Mouse (Mus musculus) thymus, adult 2 months (tissue): ENCODE results near the gene Igsf11. TPM values are rescaled to one million over a fixed set of nuclear protein-coding genes. Genes with fewer than 3 reads are reported as not detected.

Experiments used
- DNase-seq: peaks from one replicate; pipeline ENCODE4 v3.0.0; 2021
- H3K27ac ChIP-seq: fragments of 200-500 bp; 2 replicates; pipeline ENCODE4 v1.5.1; 2012; ENCODE audit warnings: low read length, control low read depth; ENCODE audit not compliant: control insufficient read depth, insufficient read depth
- H3K27me3 ChIP-seq: fragments of 200-500 bp; 2 replicates; pipeline ENCODE4 v1.6.1; 2012; ENCODE audit warnings: mild to moderate bottlenecking, low read length, moderate library complexity, mixed read lengths; ENCODE audit not compliant: control insufficient read depth, insufficient read depth
- H3K36me3 ChIP-seq: fragments of 200-500 bp; 2 replicates; pipeline ENCODE4 v1.6.1; 2012; ENCODE audit warnings: mild to moderate bottlenecking, low read length, moderate library complexity; ENCODE audit not compliant: control insufficient read depth, insufficient read depth
- H3K4me1 ChIP-seq: fragments of 200-500 bp; replicated peaks from 2 replicates; pipeline ENCODE4 v1.6.1; 2012; ENCODE audit warnings: low read length; ENCODE audit not compliant: control insufficient read depth, insufficient read depth
- H3K4me3 ChIP-seq: fragments of 200-500 bp; 2 replicates; pipeline ENCODE4 v1.5.1; 2012; ENCODE audit warnings: mild to moderate bottlenecking, low read length, control low read depth, moderate library complexity; ENCODE audit not compliant: control insufficient read depth, insufficient read depth
- CTCF ChIP-seq: fragments of 200-500 bp; IDR thresholded peaks from 2 replicates; pipeline ENCODE4 v1.5.1; 2012; ENCODE audit warnings: mild to moderate bottlenecking, control low read depth, low read length, moderate library complexity, borderline replicate concordance; ENCODE audit not compliant: control insufficient read depth, poor library complexity, insufficient read depth; ENCODE audit errors: extremely low read depth
- POLR2A ChIP-seq: fragments of 200-500 bp; IDR thresholded peaks from 2 replicates; pipeline ENCODE4 v1.6.1; 2012; ENCODE audit warnings: mild to moderate bottlenecking, low read length, control low read depth, moderate library complexity; ENCODE audit not compliant: control insufficient read depth, poor library complexity, insufficient read depth; ENCODE audit errors: extremely low read depth
- WGBS: fragments of 180-500 bp; shearing (Covaris S2); methylation state at CpG from one replicate; pipeline ENCODE4 v1.1.7; 2018; 5-methylcytosine and 5-hydroxymethylcytosine counted together
- polyA plus RNA-seq: library from polyadenylated mRNA; depleted of rRNA; stranded (reverse); fragments of >200 nt; gene quantifications from 2 replicates; pipeline ENCODE4 v1.2.3, GENCODE M21; 2012

Igsf11 gene
- polyA plus RNA-seq, 1 experiment: 0.09 TPM

GRCm38 (mm10) chr16:38955296-38955695 is 62.8 kb downstream of the Igsf11 start:
- WGBS: 90% methylated on average over 5 of the region's 5 CpGs
- no peak for DNase-seq
- no peaks in the 10 kb centered on the region for H3K36me3 ChIP-seq
- H3K4me3 ChIP-seq: no peak overlapping the region
- H3K4me1 ChIP-seq: no peaks in the 10 kb centered on the region
- no peak for TF ChIP-seq CTCF
- no peak for TF ChIP-seq POLR2A
- no peaks in the 10 kb centered on the region for H3K27me3 ChIP-seq
- no peak overlapping the region for H3K27ac ChIP-seq

- Histone ChIP-seq H3K4me1 (no peaks in the 10 kb centered on the region), H3K27ac (no peak overlapping the region), H3K27me3 (no peaks in the 10 kb centered on the region), H3K4me3 (no peak overlapping the region), H3K36me3 (no peaks in the 10 kb centered on the region)
- TF ChIP-seq CTCF (no peak), POLR2A (no peak)
- DNase-seq: no peak
- 82% methylated on average over 9 of the region's 9 CpGs for WGBS
Observed at GRCm38 (mm10) chr16:38958801-38959200, 66.3 kb downstream of the Igsf11 start.

GRCm38 (mm10) chr16:38960550-38960949 is 68.1 kb downstream of the Igsf11 start:
- WGBS: 88% methylated on average over 8 of the region's 8 CpGs
- Histone ChIP-seq H3K4me1 (no peaks in the 10 kb centered on the region), H3K4me3 (no peak overlapping the region), H3K27me3 (no peaks in the 10 kb centered on the region), H3K27ac (no peak overlapping the region), H3K36me3 (no peaks in the 10 kb centered on the region)
- no peak for DNase-seq
- no peak for TF ChIP-seq CTCF

DNA sequence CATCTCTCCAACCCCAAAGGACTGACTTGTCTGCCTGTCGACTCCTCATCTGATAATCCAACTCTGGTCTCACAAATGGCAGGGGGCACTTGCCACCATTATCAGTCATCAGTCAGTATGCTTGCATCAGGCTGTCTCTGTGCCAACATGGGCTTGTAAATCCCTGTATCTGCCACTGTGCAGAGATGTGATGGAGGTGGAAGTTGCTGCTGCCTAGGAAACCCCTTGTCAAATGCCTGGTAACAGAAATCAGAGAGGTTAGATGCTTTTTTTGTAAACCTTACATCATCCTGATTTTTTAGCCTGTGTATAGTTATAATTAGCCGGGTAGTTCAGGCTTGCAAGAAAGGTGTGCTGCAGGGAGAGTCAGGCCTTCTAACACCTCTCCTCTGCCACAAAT is 69.4 kb downstream of the Igsf11 start:
- TF ChIP-seq POLR2A (no peak), CTCF (no peak)
- WGBS: 93% methylated on average over 2 of the region's 2 CpGs
- Histone ChIP-seq H3K27ac (no peak overlapping the region), H3K36me3 (no peaks in the 10 kb centered on the region), H3K4me3 (no peak overlapping the region), H3K4me1 (no peaks in the 10 kb centered on the region), H3K27me3 (no peaks in the 10 kb centered on the region)
- no peak for DNase-seq

GRCm38 (mm10) chr16:38962695-38963094 is 70.2 kb downstream of the Igsf11 start:
- 77% methylated on average over 9 of the region's 9 CpGs for WGBS
- H3K4me1 ChIP-seq: no peaks in the 10 kb centered on the region

GRCm38 (mm10) chr16:38967026-38967425 is 74.6 kb downstream of the Igsf11 start:
- no peaks in the 10 kb centered on the region for H3K4me1 ChIP-seq
- no peak for TF ChIP-seq CTCF
- no peak for TF ChIP-seq POLR2A
- H3K36me3 ChIP-seq: no peaks in the 10 kb centered on the region
- DNase-seq: no peak
- WGBS: 93% methylated on average over 10 of the region's 10 CpGs
- H3K4me3 ChIP-seq: no peak overlapping the region
- no peak overlapping the region for H3K27ac ChIP-seq
- H3K27me3 ChIP-seq: no peaks in the 10 kb centered on the region

More at GRCm38 (mm10) chr16:38962695-38963094, 70.2 kb downstream of the Igsf11 start:
- Histone ChIP-seq H3K36me3 (no peaks in the 10 kb centered on the region), H3K27me3 (no peaks in the 10 kb centered on the region), H3K27ac (no peak overlapping the region), H3K4me3 (no peak overlapping the region)
- TF ChIP-seq POLR2A (no peak), CTCF (no peak)
- DNase-seq: no peak

DNA sequence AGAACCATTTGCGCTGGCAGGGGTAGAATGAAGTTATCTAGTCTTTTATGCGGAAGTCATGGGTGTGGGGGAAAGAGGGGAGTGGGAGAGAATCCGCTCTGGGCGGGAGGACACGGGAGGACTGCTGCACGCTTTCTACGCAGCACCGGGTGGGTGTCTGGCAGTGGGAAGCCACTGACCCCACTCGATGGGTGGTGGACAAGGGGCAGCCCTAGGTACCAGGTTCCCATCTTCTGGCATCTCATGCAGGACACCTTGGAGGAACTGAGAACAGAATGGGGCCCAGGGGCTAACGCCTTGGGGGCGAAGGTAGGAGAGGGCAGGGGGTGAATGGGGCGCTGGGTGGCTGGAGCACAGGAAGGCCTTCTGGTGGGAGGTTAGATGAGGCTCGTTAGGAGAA is 83.7 kb downstream of the Igsf11 start:
- DNase-seq: no peak
- WGBS: 87% methylated on average over 13 of the region's 13 CpGs

DNA sequence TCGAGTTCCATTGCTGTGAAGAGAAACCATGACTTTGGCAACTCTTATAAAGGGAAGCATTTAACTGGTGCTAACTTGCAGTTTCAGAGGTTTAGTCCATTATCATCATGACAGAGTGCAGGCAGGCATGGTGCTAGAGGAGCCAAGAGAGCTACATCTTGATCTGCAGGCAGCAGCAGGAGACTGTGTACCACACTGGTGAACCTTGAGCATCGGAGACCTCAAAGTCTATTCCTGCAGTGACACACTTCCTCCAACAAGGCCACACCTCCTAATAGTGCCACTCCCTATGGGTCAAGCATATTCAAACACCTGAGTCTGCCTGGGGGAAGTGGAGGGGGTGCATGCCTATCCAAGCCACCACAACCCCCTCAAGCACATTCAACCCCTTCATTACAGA is 86.1 kb downstream of the Igsf11 start:
- Histone ChIP-seq H3K4me1 (no peaks in the 10 kb centered on the region), H3K27me3 (no peaks in the 10 kb centered on the region), H3K36me3 (no peaks in the 10 kb centered on the region), H3K27ac (no peak overlapping the region), H3K4me3 (no peak overlapping the region)
- no peak for DNase-seq
- TF ChIP-seq POLR2A (no peak), CTCF (no peak)
- 87% methylated on average over 2 of the region's 2 CpGs for WGBS

More for the DNA sequence above, 83.7 kb downstream of the Igsf11 start:
- no peaks in the 10 kb centered on the region for H3K36me3 ChIP-seq
- H3K4me1 ChIP-seq: no peaks in the 10 kb centered on the region
- no peak overlapping the region for H3K27ac ChIP-seq
- no peaks in the 10 kb centered on the region for H3K27me3 ChIP-seq
- TF ChIP-seq CTCF (no peak), POLR2A (no peak)
- H3K4me3 ChIP-seq: no peak overlapping the region
